Comparison of ENCODE assay signal across 8 mouse cellular contexts in the genomic region with DNA sequence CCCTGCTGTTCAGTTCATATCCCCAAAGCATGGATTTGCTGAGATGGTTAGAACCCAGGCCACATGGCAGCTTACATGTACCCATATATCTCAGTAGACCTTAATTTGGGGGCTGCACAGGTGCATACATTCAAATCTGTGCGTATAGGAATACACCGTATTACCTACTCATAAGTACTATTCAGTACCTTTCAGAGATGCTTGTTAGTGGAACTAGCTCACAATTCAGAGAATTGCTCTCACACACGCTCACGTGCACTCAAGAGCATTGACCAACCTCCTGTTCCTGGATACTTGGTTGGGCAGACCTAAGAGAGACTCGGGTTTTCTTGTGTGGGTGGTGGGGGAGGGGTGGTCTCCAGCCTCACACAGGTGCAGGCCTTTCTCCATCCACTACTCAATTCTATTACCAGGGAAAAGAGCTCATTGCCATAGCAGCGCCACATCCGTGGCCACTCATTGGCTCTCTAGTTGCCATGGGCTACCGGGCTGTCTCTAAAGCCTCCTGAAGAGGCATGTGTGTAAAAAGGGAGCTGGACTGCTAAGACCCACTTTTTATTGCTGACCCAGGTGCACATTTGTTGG.
DNase-seq lines count a peak whose midpoint lies in the region; ATAC-seq and TF ChIP-seq lines count a peak whose summit lies in the region.

No protein-coding gene starts in this region.

- peak; percentile 71 for ATAC-seq in hindbrain, embryonic 15.5 days (ENCODE audit: low FRiP score, low read depth)
- no peak for ATAC-seq in limb, embryonic 14.5 days (ENCODE audit: low FRiP score, low read depth)
- ATAC-seq in stomach, embryonic 14.5 days (ENCODE audit: insufficient number of reproducible peaks, insufficient read depth, low FRiP score, low read depth) = no peak
- no peak for ATAC-seq in liver, embryonic 12.5 days

- no peaks in the 10 kb centered on the region for H3K4me1 ChIP-seq in ES-E14 (ENCODE audit: control insufficient read depth in 2 of 2, insufficient read depth in 2 of 2, low read length in 2 of 2, poor library complexity in 1 of 2)
- H3K4me1 ChIP-seq in hindbrain, embryonic 15.5 days (replicated peaks) = peaks cover 56% of the 10 kb centered on the region
- no peaks in the 10 kb centered on the region for H3K4me1 ChIP-seq in limb, embryonic 14.5 days (ENCODE audit: control insufficient read depth, insufficient read depth, low read length)
- no peaks in the 10 kb centered on the region for H3K4me1 ChIP-seq in stomach, embryonic 14.5 days (ENCODE audit: control insufficient read depth, insufficient read depth, low read length)
- no peaks in the 10 kb centered on the region for H3K4me1 ChIP-seq in liver, embryonic 12.5 days

- H3K27ac ChIP-seq in ES-E14 (ENCODE audit: insufficient read depth, low read depth, low read length, poor library complexity, severe bottlenecking) = no peak overlapping the region
- peak overlapping the region; percentile 91 for H3K27ac ChIP-seq in hindbrain, embryonic 15.5 days (replicated peaks)
- H3K27ac ChIP-seq in limb, embryonic 14.5 days (replicated peaks; ENCODE audit: low read depth, low read length) = no peak overlapping the region
- H3K27ac ChIP-seq in stomach, embryonic 14.5 days (ENCODE audit: low read length) = no peak overlapping the region
- H3K27ac ChIP-seq in liver, embryonic 12.5 days = no peak overlapping the region

- H3K9me3 ChIP-seq in ES-E14 (ENCODE audit: control insufficient read depth, insufficient read depth, low read depth, low read length) = no peaks in the 10 kb centered on the region
- H3K9me3 ChIP-seq in hindbrain, embryonic 15.5 days = no peaks in the 10 kb centered on the region
- no peaks in the 10 kb centered on the region for H3K9me3 ChIP-seq in limb, embryonic 14.5 days (ENCODE audit: control insufficient read depth, low read length)
- no peaks in the 10 kb centered on the region for H3K9me3 ChIP-seq in stomach, embryonic 14.5 days (ENCODE audit: control insufficient read depth, low read depth, low read length)
- H3K9me3 ChIP-seq in liver, embryonic 12.5 days (replicated peaks) = no peaks in the 10 kb centered on the region

- TF ChIP-seq POLR2A in limb, embryonic 14.5 days (IDR thresholded peaks at IDR 0.05; ENCODE audit: borderline replicate concordance, extremely low read depth, insufficient read depth, insufficient read length) = no peak

- in situ Hi-C loops in ES-E14 (cut with MboI; ENCODE audit: low sequenced_read_pairs in 2 of 2, unreplicated experiment in 2 of 2) = no loop called here

- no peak overlapping the region for H3K9ac ChIP-seq in ES-E14 (ENCODE audit: insufficient read depth, low read depth, low read length, poor library complexity, severe bottlenecking)
- peak overlapping the region; percentile 86 for H3K9ac ChIP-seq in hindbrain, embryonic 15.5 days
- peak overlapping the region; percentile 73; the same call in 1 of the 2 replicates for H3K9ac ChIP-seq in limb, embryonic 14.5 days (ENCODE audit: low read depth, low read length, severe bottlenecking)
- H3K9ac ChIP-seq in stomach, embryonic 14.5 days (replicated peaks; ENCODE audit: low read depth, low read length) = no peak overlapping the region
- H3K9ac ChIP-seq in liver, embryonic 12.5 days = no peak overlapping the region

- no peaks in the 10 kb centered on the region for H3K36me3 ChIP-seq in ES-E14 (ENCODE audit: control insufficient read depth, insufficient read depth, low read length, poor library complexity, severe bottlenecking)
- H3K36me3 ChIP-seq in hindbrain, embryonic 15.5 days = no peaks in the 10 kb centered on the region
- no peaks in the 10 kb centered on the region for H3K36me3 ChIP-seq in limb, embryonic 14.5 days (ENCODE audit: control insufficient read depth, insufficient read depth, low read length)
- H3K36me3 ChIP-seq in stomach, embryonic 14.5 days (ENCODE audit: control insufficient read depth, insufficient read depth, low read length) = no peaks in the 10 kb centered on the region
- no peaks in the 10 kb centered on the region for H3K36me3 ChIP-seq in liver, embryonic 12.5 days

- H3K27me3 ChIP-seq in hindbrain, embryonic 15.5 days = no peaks in the 10 kb centered on the region
- peaks cover 35% of the 10 kb centered on the region for H3K27me3 ChIP-seq in limb, embryonic 14.5 days (ENCODE audit: control insufficient read depth, insufficient read depth, low read length)
- peaks cover 19% of the 10 kb centered on the region; the same call in 1 of the 2 replicates for H3K27me3 ChIP-seq in stomach, embryonic 14.5 days (ENCODE audit: control insufficient read depth, insufficient read depth, low read length)
- peaks cover 67% of the 10 kb centered on the region for H3K27me3 ChIP-seq in liver, embryonic 12.5 days (replicated peaks)

- no peak for DNase-seq in ES-E14 (ENCODE audit: low read depth, low spot score)
- DNase-seq in embryo, embryonic 10 days (ENCODE audit: low spot score) = peak; percentile 42
- no peak for DNase-seq in limb, embryonic 14.5 days (ENCODE audit: low spot score)
- no peak for DNase-seq in c-Kit-positive CD71-positive TER-119-positive erythroid progenitor cells, embryonic 14.5 days (ENCODE audit: low spot score)
- DNase-seq in ovary, postnatal 36 days (ENCODE audit: low spot score) = no peak

- H3K4me2 ChIP-seq in hindbrain, embryonic 15.5 days = peak overlapping the region; percentile 88
- H3K4me2 ChIP-seq in limb, embryonic 14.5 days (replicated peaks; ENCODE audit: low read depth, low read length, severe bottlenecking) = peak overlapping the region; percentile 85
- peak overlapping the region; percentile 88 for H3K4me2 ChIP-seq in stomach, embryonic 14.5 days (replicated peaks; ENCODE audit: low read depth, low read length)
- H3K4me2 ChIP-seq in liver, embryonic 12.5 days = no peak overlapping the region

- 23% methylated on average over 8 of the region's 8 CpGs for WGBS in hindbrain, embryonic 15.5 days
- WGBS in limb, embryonic 14.5 days = 48% methylated on average over 8 of the region's 8 CpGs
- 53% methylated on average over 8 of the region's 8 CpGs for WGBS in stomach, embryonic 14.5 days
- 53% methylated on average over 8 of the region's 8 CpGs for WGBS in liver, embryonic 12.5 days (ENCODE audit: insufficient replicate concordance)

- peak overlapping the region; percentile 79 to 84; a peak in 3 of 4 replicates for H3K4me3 ChIP-seq in ES-E14 (ENCODE audit: insufficient read depth in 1 of 2, low read depth in 1 of 2, low read length in 2 of 2, poor library complexity in 1 of 2, severe bottlenecking in 1 of 2)
- H3K4me3 ChIP-seq in hindbrain, embryonic 15.5 days = peak overlapping the region; percentile 76
- H3K4me3 ChIP-seq in limb, embryonic 14.5 days (replicated peaks; ENCODE audit: low read length) = peak overlapping the region; percentile 65
- H3K4me3 ChIP-seq in stomach, embryonic 14.5 days (ENCODE audit: low read depth, low read length) = peak overlapping the region; percentile 61; the same call in 1 of the 2 replicates
- H3K4me3 ChIP-seq in liver, embryonic 12.5 days = no peak overlapping the region

TF ChIP-seq in ES-E14, 5 proteins besides CTCF, POLR2A, EP300 and RAD21:
- TF ChIP-seq HCFC1 (IDR thresholded peaks at IDR 0.05; ENCODE audit: borderline replicate concordance, insufficient read depth, low read length) = no peak
- TF ChIP-seq ZNF384 (IDR thresholded peaks at IDR 0.05; ENCODE audit: low read depth, low read length) = no peak
- no peak for TF ChIP-seq CHD2 (IDR thresholded peaks at IDR 0.05; ENCODE audit: low read depth, low read length)
- no peak for TF ChIP-seq MAFK (IDR thresholded peaks at IDR 0.05; ENCODE audit: insufficient read depth, low read depth, low read length)
- no peak for TF ChIP-seq ZC3H11A (IDR thresholded peaks at IDR 0.05; ENCODE audit: borderline replicate concordance, low read depth, low read length)

Comparison
In these comparisons a context has a peak if more than half of its experiments do, and no peak if none do; other contexts are left out.
1. H3K9ac ChIP-seq: peak in hindbrain, embryonic 15.5 days (single experiment) and limb, embryonic 14.5 days (single experiment); none in ES-E14 (single experiment), stomach, embryonic 14.5 days (single experiment) and liver, embryonic 12.5 days (single experiment).